Mouse (Mus musculus): ENCODE data around the gene Hrh2.

DNA sequence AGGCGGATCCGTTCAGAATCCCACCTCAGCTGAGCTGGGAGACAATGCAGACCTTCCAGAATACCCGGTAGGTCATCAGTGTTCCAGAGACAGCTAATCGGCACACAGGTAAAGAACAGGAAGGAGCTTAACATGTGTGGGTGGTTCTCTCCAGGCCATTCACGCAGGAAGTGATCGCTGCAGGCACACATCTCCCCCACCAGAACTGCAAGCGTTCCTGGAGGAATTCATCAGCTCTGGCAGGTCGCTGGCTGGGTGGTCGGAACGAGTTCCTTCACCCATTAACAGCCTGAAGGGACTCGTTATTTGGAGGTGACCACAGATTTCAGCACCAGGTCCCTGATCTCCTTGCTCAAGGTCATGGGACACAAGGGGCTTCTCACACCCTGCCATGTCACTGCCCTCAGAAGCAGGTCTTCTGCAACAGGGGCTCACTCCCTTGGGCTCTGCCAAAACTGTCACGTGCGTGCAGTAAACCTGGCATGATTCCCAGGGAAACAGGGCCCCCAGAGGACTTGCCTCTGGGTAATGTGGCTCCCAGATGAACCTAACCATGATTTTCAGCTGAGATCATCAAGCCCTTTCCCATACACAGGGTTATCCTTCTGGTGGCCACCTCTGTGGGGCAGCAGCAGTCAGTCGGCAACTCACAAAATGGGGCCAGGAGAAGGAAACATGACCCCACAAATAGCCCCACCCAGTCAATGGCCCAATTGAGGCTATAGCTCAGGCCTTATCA lies 46.8 kb downstream of the Hrh2 start:
- TF ChIP-seq CTCF (IDR thresholded peaks at IDR 0.05; ENCODE audit: insufficient read depth, low read depth, low read length) (no peak), POLR2A (IDR thresholded peaks at IDR 0.05; ENCODE audit: insufficient read depth, low read depth, low read length) (no peak)
